Mouse (Mus musculus): Measurements from ENCODE around the gene Phactr3. TPM values are rescaled to one million over a fixed set of nuclear protein-coding genes. Genes with fewer than 3 reads are reported as not detected.

Gene Phactr3
- polyA plus RNA-seq, 1 experiment: not detected

DNA sequence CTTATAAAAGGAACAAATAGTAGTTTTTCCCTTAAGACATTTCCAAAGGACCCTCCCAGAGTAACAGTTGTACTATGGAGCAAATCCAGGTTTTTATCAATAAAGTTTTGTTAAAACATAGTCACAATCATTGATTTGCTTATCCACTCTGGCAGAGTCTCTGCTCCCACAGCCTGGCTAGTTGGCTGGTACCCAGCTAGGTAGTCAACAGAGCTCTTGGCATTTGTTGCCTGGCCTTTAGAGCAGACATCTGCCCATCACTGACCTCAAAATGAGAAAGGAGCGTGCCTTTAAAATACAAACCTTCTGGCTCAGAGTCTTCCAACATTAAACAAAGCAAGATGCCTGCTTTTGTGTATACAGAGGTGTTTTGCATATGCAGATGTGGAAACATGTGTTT lies 126.1 kb downstream of the Phactr3 start:
- Histone ChIP-seq H3K4me3 (ENCODE audit: insufficient read depth, low read depth, low read length) (no peak overlapping the region), H3K4me1 (ENCODE audit: control insufficient read depth, insufficient read depth, insufficient read length, low read length) (no peaks in the 10 kb centered on the region)

DNA sequence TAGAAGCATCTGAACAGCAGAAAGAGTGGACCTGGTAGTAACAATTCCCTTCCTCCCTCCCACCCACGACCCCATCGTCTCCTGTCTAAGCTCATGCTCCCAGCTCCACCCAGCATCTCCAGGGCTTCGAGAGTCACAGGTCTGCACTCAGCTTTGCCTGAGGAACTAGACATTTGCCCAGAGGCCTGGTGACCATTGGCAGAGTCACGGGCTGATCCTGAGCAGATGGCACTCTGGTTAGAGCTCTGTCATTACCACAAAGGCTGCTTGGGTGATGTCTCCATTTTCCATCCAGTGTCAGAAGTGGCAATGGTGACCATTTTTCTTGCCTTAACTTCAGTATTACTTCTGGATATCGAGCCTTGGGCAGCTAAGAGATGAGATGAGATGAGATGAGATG lies 127.1 kb downstream of the Phactr3 start:
- no peak overlapping the region for H3K27ac ChIP-seq (replicated peaks; ENCODE audit: low read depth, low read length)
- no peak overlapping the region for H3K4me3 ChIP-seq (ENCODE audit: insufficient read depth, low read depth, low read length)
- no peaks in the 10 kb centered on the region for H3K4me1 ChIP-seq (ENCODE audit: control insufficient read depth, insufficient read depth, insufficient read length, low read length)

More for the DNA sequence above, 126.1 kb downstream of the Phactr3 start:
- no peak overlapping the region for H3K27ac ChIP-seq (replicated peaks; ENCODE audit: low read depth, low read length)

DNA sequence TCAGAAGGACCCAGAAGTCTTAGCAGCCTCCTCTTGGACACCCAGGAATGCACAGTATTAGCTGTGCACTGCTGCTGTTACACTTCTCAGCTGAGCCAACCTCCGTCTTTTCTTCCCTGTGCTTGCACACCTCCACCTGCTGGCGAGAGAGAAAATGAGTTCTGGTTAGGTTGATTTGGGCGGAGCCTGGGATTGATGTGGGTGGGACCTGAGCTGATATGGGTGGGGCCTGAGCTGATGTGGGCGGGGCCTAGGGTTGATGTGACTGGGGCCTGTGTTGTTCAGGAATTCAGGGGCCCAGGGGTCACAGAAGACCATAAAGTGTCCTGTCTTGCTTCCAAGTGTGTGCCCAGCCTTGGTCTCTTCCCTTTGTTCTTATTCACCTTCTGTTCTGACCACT lies 128.0 kb downstream of the Phactr3 start:
- Histone ChIP-seq H3K27ac (replicated peaks; ENCODE audit: low read depth, low read length) (no peak overlapping the region), H3K4me3 (ENCODE audit: insufficient read depth, low read depth, low read length) (no peak overlapping the region), H3K4me1 (ENCODE audit: control insufficient read depth, insufficient read depth, insufficient read length, low read length) (no peaks in the 10 kb centered on the region)

DNA sequence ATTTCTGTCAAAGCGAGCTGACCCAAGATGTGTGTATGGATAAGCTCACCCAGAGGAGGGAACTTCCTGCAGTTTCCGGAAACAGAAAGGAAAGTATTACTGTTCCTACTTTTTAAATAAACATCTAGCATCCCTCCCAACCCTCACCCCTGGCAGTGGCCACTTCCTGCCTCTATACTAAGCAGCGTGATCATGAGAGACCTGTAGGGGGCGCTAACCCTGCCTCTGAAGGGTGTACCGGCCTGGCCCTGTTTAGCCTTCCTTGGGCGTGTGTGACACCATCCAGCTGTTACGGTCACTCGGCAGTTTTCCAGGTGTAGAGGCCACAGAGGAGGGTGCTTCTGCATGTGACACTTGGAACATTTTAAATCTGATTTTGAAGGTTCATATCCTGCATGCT lies 128.5 kb downstream of the Phactr3 start:
- no peaks in the 10 kb centered on the region for H3K4me1 ChIP-seq (ENCODE audit: control insufficient read depth, insufficient read depth, insufficient read length, low read length)
- H3K4me3 ChIP-seq (ENCODE audit: insufficient read depth, low read depth, low read length): no peak overlapping the region
- no peak overlapping the region for H3K27ac ChIP-seq (replicated peaks; ENCODE audit: low read depth, low read length)

DNA sequence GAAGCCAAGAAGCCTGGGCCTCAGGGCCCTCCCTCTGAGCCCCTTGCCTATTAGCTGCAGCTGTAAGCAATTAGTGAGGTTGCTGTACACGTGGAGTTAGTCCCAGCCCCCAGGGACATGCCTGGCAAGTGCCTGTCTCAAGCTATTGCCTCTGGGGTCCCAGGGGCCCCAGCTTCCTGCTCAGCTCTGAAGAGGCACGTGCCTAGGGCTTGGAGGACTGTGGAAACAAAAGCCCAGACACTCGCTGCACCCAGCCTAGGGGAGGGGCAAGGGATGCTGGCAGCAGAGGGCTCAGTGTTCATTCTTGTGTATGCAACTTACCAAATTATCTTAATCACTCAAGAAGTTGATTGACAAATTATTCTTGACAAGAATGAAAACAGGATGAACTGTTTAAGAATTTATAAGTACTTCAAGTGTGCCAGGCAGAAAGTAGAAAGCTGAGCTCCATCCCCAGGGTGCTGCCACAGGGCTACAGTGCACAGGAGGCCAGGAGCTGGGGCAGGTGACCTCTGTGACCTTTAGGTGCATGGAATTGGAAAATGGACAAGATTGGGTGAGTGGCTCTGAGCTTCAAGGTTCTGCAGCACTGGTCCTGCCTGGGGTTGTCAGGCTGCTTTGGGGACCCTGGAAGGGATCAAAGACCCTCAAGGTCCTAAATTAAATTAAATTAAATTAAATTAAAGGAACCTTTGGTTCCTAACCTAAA lies 138.5 kb downstream of the Phactr3 start:
- Histone ChIP-seq H3K4me3 (ENCODE audit: insufficient read depth, low read depth, low read length) (no peak overlapping the region), H3K4me1 (ENCODE audit: control insufficient read depth, insufficient read depth, insufficient read length, low read length) (no peaks in the 10 kb centered on the region), H3K27ac (replicated peaks; ENCODE audit: low read depth, low read length) (no peak overlapping the region)

DNA sequence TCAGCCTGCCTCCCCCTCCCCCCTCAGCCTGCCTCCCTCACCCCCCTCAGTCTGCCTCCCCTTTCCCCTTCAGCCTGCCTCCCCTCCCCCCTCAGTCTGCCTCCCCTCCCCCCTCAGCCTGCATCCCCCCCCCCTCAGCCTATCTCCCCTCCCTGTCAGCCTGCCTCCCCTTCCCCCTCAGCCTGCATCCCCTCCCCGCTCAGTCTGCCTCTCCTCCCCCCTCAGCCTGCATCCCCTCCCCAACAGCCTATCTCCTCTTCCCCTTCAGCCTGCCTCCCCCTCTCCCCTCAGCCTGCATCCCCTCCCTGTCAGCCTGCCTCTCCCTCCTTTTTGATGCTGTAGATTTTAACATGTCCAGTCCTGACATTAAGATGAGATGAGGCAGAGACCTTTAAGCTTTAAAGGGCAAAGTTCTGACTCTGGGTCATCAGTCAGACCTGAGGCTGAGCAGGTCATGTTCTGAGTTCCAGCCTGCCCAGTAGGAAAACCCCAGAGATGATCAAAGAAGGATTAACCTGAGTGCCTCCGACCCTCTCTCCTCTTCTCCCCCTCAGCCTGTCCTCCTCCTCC lies 139.3 kb downstream of the Phactr3 start:
- Histone ChIP-seq H3K4me3 (ENCODE audit: insufficient read depth, low read depth, low read length) (no peak overlapping the region), H3K4me1 (ENCODE audit: control insufficient read depth, insufficient read depth, insufficient read length, low read length) (no peaks in the 10 kb centered on the region), H3K27ac (replicated peaks; ENCODE audit: low read depth, low read length) (no peak overlapping the region)

DNA sequence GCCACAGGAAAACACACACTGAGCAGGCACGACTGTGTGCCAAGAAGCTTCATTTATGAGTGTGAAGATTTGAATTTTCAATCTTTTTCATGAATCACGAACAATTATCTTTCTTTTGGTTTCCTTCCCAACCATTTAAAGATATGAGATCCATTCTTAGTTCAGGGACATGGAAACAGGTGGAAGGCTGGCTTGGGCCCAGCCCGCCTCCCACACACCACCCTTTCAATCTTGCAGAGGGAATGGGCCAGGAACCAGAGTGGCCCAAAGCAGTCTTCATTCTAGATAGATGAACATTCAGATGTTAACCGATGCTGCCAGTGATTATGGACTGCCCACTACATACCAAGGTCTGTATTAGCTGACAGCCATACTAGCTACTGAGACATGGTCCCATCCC lies 144.3 kb downstream of the Phactr3 start:
- Histone ChIP-seq H3K4me1 (ENCODE audit: control insufficient read depth, insufficient read depth, insufficient read length, low read length) (no peaks in the 10 kb centered on the region), H3K4me3 (ENCODE audit: insufficient read depth, low read depth, low read length) (no peak overlapping the region), H3K27ac (replicated peaks; ENCODE audit: low read depth, low read length) (no peak overlapping the region)

DNA sequence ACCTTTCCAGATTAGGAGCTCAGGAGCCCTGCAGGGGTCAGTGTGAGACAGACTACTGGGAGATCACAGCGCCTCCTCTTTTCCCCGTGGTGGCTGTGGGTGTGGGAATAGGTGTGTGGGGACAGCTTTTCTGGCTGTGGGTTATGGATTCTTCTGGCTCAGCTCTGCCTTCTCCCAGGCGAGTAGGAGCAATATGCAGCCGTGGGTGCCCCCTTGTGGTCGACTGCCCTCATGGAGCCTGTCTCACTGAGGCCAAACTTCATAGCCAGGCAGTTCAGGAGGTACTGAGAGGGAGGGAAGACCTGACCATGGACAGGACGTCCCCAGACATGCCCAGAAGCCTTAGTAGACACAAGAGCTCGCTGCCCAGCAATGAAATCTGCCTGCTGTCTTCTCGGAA lies 145.6 kb downstream of the Phactr3 start:
- no peaks in the 10 kb centered on the region for H3K4me1 ChIP-seq (ENCODE audit: control insufficient read depth, insufficient read depth, insufficient read length, low read length)
- H3K4me3 ChIP-seq (ENCODE audit: insufficient read depth, low read depth, low read length): no peak overlapping the region
- H3K27ac ChIP-seq (replicated peaks; ENCODE audit: low read depth, low read length): no peak overlapping the region

DNA sequence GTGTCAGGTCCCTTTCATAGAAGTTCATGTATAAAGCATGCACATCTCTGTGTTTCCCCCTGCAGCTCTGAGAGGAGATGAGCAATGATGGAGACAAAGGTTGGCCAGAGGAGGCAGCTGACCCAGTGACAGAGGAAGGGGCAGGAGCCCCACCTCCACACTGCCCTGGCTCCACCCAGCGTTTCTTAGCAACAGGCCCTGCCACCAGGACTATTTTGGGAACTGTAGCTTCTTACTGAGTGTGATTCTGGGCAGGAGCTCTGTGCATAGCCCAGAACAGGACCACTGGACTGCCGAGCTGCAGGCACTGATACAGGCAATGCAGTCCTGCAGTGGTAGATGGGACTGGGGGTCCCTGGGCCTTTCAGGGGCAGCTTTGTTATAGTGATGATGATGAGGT lies 146.7 kb downstream of the Phactr3 start:
- no peak overlapping the region for H3K4me3 ChIP-seq (ENCODE audit: insufficient read depth, low read depth, low read length)
- H3K27ac ChIP-seq (replicated peaks; ENCODE audit: low read depth, low read length): no peak overlapping the region
- no peaks in the 10 kb centered on the region for H3K4me1 ChIP-seq (ENCODE audit: control insufficient read depth, insufficient read depth, insufficient read length, low read length)

DNA sequence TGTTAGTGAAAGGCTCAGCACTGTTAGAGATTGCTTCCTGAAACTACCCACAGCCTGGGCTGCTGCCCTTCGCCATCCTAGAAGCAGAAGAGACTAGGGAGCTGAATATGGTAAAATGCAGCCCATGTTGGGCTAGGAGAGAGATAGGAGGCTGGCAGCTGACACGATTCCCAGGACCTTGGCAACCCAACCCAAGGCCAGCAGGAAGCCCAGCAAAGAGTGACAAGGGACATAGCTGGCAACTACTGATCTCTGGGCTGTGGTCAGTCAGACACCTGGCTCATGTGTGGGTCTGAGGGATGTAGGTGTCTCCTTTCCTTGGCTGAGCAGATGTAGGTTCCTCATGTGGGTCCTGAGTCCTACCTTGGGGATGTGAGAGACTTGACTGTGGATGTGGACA lies 152.0 kb downstream of the Phactr3 start:
- Histone ChIP-seq H3K27ac (replicated peaks; ENCODE audit: low read depth, low read length) (no peak overlapping the region), H3K4me1 (ENCODE audit: control insufficient read depth, insufficient read depth, insufficient read length, low read length) (no peaks in the 10 kb centered on the region), H3K4me3 (ENCODE audit: insufficient read depth, low read depth, low read length) (no peak overlapping the region)

DNA sequence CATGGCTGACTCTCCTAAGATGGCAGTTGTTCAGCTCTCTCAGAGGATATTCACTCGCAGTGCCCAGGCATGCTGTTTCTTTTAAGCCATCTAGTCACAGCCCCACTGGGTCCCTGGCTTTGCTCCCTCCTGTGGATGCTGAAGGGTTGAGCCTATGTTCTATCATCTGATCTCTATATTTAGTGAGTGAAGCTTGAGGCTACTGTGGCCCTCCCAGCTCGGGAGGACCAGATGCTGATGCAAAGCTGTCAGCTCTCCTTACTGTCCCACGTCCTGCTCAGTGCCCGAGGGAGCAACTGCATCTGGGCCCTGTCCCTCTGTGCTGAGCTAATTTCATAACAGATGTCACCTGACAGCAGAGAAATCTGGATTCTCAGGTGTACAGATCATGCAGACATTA lies 153.6 kb downstream of the Phactr3 start:
- no peak overlapping the region for H3K27ac ChIP-seq (replicated peaks; ENCODE audit: low read depth, low read length)
- no peaks in the 10 kb centered on the region for H3K4me1 ChIP-seq (ENCODE audit: control insufficient read depth, insufficient read depth, insufficient read length, low read length)
- H3K4me3 ChIP-seq (ENCODE audit: insufficient read depth, low read depth, low read length): no peak overlapping the region

DNA sequence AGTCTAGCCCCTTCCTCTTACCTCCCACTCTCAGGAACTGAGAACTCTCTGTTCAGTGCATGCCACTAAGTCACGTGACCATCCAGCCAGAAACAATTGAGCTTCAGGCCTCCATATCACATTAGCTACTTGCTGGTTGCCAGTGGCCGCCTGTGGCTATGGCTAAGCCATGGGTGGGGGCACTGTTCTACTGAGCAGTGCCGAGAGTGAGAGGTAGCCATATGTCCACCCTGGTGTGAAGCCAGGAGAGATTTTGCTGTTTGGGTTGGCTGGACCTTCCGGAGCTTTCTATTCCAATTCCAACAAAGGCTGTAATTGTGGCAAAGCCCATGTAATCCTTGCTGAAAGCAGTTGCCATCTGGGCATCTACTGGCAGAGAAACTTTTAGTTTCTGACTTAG lies 155.4 kb downstream of the Phactr3 start:
- H3K27ac ChIP-seq (replicated peaks; ENCODE audit: low read depth, low read length): no peak overlapping the region
- no peaks in the 10 kb centered on the region for H3K4me1 ChIP-seq (ENCODE audit: control insufficient read depth, insufficient read depth, insufficient read length, low read length)
- H3K4me3 ChIP-seq (ENCODE audit: insufficient read depth, low read depth, low read length): no peak overlapping the region

DNA sequence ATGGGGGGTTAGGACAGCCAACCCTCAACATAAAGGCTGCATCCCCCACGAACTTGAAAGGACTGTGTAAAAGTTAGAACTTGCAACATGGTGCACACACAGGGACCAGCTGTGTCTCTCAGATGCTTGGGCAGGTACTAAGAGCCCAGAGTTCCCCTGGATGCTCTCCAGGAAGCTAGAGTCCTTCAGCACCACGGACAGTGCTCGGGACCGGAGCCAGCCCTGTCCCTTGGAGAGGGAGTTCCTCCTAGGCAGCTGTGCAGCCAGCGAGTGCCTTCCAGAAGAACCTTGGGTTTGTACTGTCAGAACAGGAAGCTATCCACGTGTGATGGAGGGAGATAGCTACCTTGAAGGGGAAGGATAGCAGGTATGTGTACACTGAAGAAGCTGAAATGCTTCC lies 158.4 kb downstream of the Phactr3 start:
- Histone ChIP-seq H3K4me1 (ENCODE audit: control insufficient read depth, insufficient read depth, insufficient read length, low read length) (no peaks in the 10 kb centered on the region), H3K27ac (replicated peaks; ENCODE audit: low read depth, low read length) (no peak overlapping the region), H3K4me3 (ENCODE audit: insufficient read depth, low read depth, low read length) (no peak overlapping the region)

DNA sequence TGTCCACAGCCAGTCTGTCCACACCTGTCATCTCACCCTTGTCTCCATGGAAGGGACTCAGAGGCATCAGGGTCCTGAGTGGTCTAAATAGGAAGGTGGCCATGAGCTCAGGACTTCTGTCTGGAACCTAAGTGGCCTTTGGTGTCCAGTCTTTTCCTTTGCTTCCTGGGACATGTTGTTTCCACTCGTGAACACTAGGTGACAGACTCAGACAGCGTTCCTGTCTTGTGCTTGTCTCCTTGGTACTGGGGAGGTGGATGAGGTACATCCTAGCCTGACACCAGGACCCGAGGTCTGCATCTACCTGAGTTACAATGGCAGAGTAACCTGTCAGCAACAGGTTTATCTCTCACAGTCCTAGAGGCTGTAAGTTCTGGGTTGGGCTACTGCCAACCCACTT lies 162.4 kb downstream of the Phactr3 start:
- H3K4me3 ChIP-seq (ENCODE audit: insufficient read depth, low read depth, low read length): no peak overlapping the region
- no peaks in the 10 kb centered on the region for H3K4me1 ChIP-seq (ENCODE audit: control insufficient read depth, insufficient read depth, insufficient read length, low read length)
- no peak overlapping the region for H3K27ac ChIP-seq (replicated peaks; ENCODE audit: low read depth, low read length)

DNA sequence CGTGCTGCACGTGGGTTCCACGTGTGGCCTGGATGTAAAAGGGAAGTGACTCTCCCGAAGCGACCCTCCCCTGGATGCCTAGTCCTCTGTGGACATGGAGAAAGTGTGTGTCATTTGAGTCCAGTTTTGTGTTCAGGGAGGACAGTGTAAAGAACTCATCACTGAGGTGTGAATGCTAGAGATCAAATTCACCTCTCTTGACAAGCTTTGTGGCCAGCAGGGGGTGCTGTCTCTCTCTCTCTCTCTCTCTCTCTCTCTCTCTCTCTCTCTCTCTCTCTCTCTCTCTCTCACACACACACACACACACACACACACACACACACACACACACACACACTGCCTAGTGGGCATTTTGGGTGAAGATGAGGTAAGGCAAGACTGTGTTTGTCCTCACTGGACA lies 168.5 kb downstream of the Phactr3 start:
- H3K4me3 ChIP-seq (ENCODE audit: insufficient read depth, low read depth, low read length): no peak overlapping the region
- no peak overlapping the region for H3K27ac ChIP-seq (replicated peaks; ENCODE audit: low read depth, low read length)
- H3K4me1 ChIP-seq (ENCODE audit: control insufficient read depth, insufficient read depth, insufficient read length, low read length): no peaks in the 10 kb centered on the region

DNA sequence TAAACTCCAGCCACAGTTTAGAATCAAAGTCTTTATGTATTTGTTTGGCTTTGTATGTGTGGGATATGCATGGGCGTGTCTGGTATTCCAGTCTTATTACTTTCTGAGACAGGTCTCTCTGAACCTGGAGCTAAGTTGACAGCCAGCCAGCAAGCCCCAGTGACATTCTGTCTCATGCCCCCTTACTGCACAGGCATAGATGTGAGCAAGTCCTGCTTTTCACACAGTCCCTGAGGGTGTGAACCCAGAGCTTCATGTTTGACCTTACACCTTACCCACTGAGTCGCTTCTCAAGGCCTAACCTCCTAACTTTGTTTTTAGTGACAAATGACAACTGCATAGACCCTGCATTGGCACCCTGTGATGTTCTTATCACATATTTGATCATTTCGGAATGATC lies 169.9 kb downstream of the Phactr3 start:
- H3K27ac ChIP-seq (replicated peaks; ENCODE audit: low read depth, low read length): no peak overlapping the region
- H3K4me3 ChIP-seq (ENCODE audit: insufficient read depth, low read depth, low read length): no peak overlapping the region
- no peaks in the 10 kb centered on the region for H3K4me1 ChIP-seq (ENCODE audit: control insufficient read depth, insufficient read depth, insufficient read length, low read length)

Measured in brown adipose tissue, adult 24 weeks (tissue).